ENCODE assay signal across 9 mouse cellular contexts in the genomic region with DNA sequence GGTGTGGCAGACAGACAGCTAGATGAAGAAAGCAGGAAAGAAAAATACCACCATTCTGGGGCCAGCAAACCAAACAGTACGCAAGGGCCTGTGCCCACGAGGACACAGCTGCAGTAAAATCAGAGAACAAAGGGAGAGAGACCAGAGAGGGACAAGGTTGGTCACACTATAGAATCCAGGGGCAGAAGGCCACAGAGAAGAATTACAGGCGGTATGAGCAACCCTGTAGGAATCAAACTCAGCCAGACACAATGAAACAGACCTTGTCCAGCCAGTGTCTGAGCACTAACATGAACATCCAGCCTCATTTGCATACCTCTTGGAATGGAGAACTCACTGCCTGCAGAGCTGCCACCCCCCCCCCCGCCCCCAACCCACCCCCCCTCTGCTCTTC. TPM values are rescaled to one million over a fixed set of nuclear protein-coding genes. Genes with fewer than 3 reads are reported as not detected.
DNase-seq lines count a peak whose midpoint lies in the region; ATAC-seq lines count a peak whose summit lies in the region.
"Had no signal": no experiment of that assay in that cellular context is flagged by ENCODE, and none has a peak within 500 bp of the region (broad histone marks: within the 10 kb centered on the region; RNA-seq: fewer than 3 reads in every experiment).

No protein-coding gene starts in this region.

- H3K4me2 ChIP-seq in kidney, embryonic 15.5 days: peak overlapping the region; percentile 68
- H3K4me2 ChIP-seq in forebrain, embryonic 13.5 days: peak overlapping the region; percentile 52
- H3K4me2 ChIP-seq in limb, embryonic 13.5 days (replicated peaks): peak overlapping the region; percentile 70
- H3K4me2 ChIP-seq in neural tube, embryonic 13.5 days: peak overlapping the region; percentile 52

- no peak for DNase-seq in kidney, postnatal 10 days
- no peak for DNase-seq in adrenal gland, adult 8-10 months
- no peak for DNase-seq in retina, embryonic 14.5 days (ENCODE audit: low spot score)
- no peak for DNase-seq in left cerebral cortex, postnatal 10 days (ENCODE audit: extremely low spot score in 1 of 2, low spot score in 2 of 2)
- DNase-seq: gastrocnemius, adult 2 months had no signal

- 22% methylated on average over 4 of the region's 4 CpGs for WGBS in kidney, embryonic 15.5 days
- WGBS in forebrain, embryonic 13.5 days: 5% methylated on average over 4 of the region's 4 CpGs
- WGBS in limb, embryonic 13.5 days: 16% methylated on average over 4 of the region's 4 CpGs
- WGBS in neural tube, embryonic 13.5 days: 13% methylated on average over 3 of the region's 4 CpGs

- intact Hi-C loops in left cerebral cortex, postnatal 10 days (cut with DNase I): no loop called here

- no peak overlapping the region for H3K27ac ChIP-seq in kidney, embryonic 15.5 days
- H3K27ac ChIP-seq in forebrain, embryonic 13.5 days: peak overlapping the region; percentile 99
- no peak overlapping the region for H3K27ac ChIP-seq in limb, embryonic 13.5 days
- H3K27ac ChIP-seq in neural tube, embryonic 13.5 days (replicated peaks): peak overlapping the region; percentile 97
- H3K27ac ChIP-seq: gastrocnemius, adult 2 months had no signal

- no peaks in the 10 kb centered on the region for H3K36me3 ChIP-seq in kidney, embryonic 15.5 days
- peaks cover 41% of the 10 kb centered on the region for H3K36me3 ChIP-seq in forebrain, embryonic 13.5 days (ENCODE audit: poor library complexity, severe bottlenecking)
- H3K36me3 ChIP-seq in limb, embryonic 13.5 days: no peaks in the 10 kb centered on the region
- peaks cover 20% of the 10 kb centered on the region for H3K36me3 ChIP-seq in neural tube, embryonic 13.5 days

- H3K9me3 ChIP-seq in kidney, embryonic 15.5 days (replicated peaks): no peaks in the 10 kb centered on the region
- H3K9me3 ChIP-seq in forebrain, embryonic 13.5 days (replicated peaks): no peaks in the 10 kb centered on the region
- no peaks in the 10 kb centered on the region for H3K9me3 ChIP-seq in limb, embryonic 13.5 days
- H3K9me3 ChIP-seq in neural tube, embryonic 13.5 days: no peaks in the 10 kb centered on the region

- H3K4me1 ChIP-seq in kidney, embryonic 15.5 days: peaks cover 29% of the 10 kb centered on the region
- peaks cover 84% of the 10 kb centered on the region for H3K4me1 ChIP-seq in forebrain, embryonic 13.5 days
- peaks cover 25% of the 10 kb centered on the region for H3K4me1 ChIP-seq in limb, embryonic 13.5 days
- H3K4me1 ChIP-seq in neural tube, embryonic 13.5 days (replicated peaks): peaks cover 85% of the 10 kb centered on the region

- peak overlapping the region; percentile 33; the same call in 1 of the 2 replicates for H3K4me3 ChIP-seq in kidney, embryonic 15.5 days (replicated peaks)
- peak overlapping the region; percentile 26 for H3K4me3 ChIP-seq in forebrain, embryonic 13.5 days
- H3K4me3 ChIP-seq in limb, embryonic 13.5 days: peak overlapping the region; percentile 35
- H3K4me3 ChIP-seq in neural tube, embryonic 13.5 days: peak overlapping the region; percentile 18; the same call in 1 of the 2 replicates

- H3K9ac ChIP-seq in kidney, embryonic 15.5 days: no peak overlapping the region
- peak overlapping the region; percentile 67 for H3K9ac ChIP-seq in forebrain, embryonic 13.5 days
- H3K9ac ChIP-seq in limb, embryonic 13.5 days: no peak overlapping the region
- peak overlapping the region; percentile 64 for H3K9ac ChIP-seq in neural tube, embryonic 13.5 days

- H3K27me3 ChIP-seq in kidney, embryonic 15.5 days: peaks cover 29% of the 10 kb centered on the region
- H3K27me3 ChIP-seq in forebrain, embryonic 13.5 days: no peaks in the 10 kb centered on the region
- H3K27me3 ChIP-seq in limb, embryonic 13.5 days: peaks cover 43% of the 10 kb centered on the region
- no peaks in the 10 kb centered on the region for H3K27me3 ChIP-seq in neural tube, embryonic 13.5 days

- peak; percentile 13; the same call in 1 of the 2 replicates for ATAC-seq in kidney, embryonic 15.5 days (replicated peaks; ENCODE audit: low FRiP score)
- ATAC-seq in forebrain, embryonic 13.5 days: no peak
- no peak for ATAC-seq in limb, embryonic 13.5 days (ENCODE audit: low FRiP score, low read depth)
- ATAC-seq in neural tube, embryonic 13.5 days (ENCODE audit: low read depth): peak; percentile 17; the same call in 1 of the 2 replicates

RNA-seq across cellular contexts. Expression of gene Igfbpl1, which starts 7.9 kb away (rescaled TPM):
- polyA plus RNA-seq in kidney, embryonic 15.5 days (2015; fragmentation: Nextera tagmentation; extraction: Ambion mirVana): 0.06 and 0.10 TPM in 2 replicates
- 78.5 and 86.8 TPM in 2 replicates for polyA plus RNA-seq in forebrain, embryonic 13.5 days (2015; fragmentation: Nextera tagmentation; extraction: Ambion mirVana)
- 0.25 and 0.47 TPM in 2 replicates for polyA plus RNA-seq in limb, embryonic 13.5 days (2015; fragmentation: Nextera tagmentation; extraction: Ambion mirVana)
- 62.8 and 63.8 TPM in 2 replicates for polyA plus RNA-seq in neural tube, embryonic 13.5 days (2015; fragmentation: Nextera tagmentation; extraction: Ambion mirVana)
- total RNA-seq in adrenal gland, adult 8-10 months (2022): under 1 TPM; 0.20 to 0.67 (median 0.26) TPM
- total RNA-seq in left cerebral cortex, postnatal 10 days (2021): 1 to 10 TPM; 2.6 to 2.9 TPM
- total RNA-seq: gastrocnemius, adult 2 months had no signal

RNA-seq across cellular contexts. Expression of gene Aldh1b1, which starts 20.0 kb away (rescaled TPM):
- 10.8 and 11.2 TPM in 2 replicates for polyA plus RNA-seq in kidney, embryonic 15.5 days (2015; fragmentation: Nextera tagmentation; extraction: Ambion mirVana)
- polyA plus RNA-seq in forebrain, embryonic 13.5 days (2015; fragmentation: Nextera tagmentation; extraction: Ambion mirVana): 14.7 and 17.6 TPM in 2 replicates
- polyA plus RNA-seq in limb, embryonic 13.5 days (2015; fragmentation: Nextera tagmentation; extraction: Ambion mirVana): 1.9 and 2.2 TPM in 2 replicates
- 14.8 and 16.5 TPM in 2 replicates for polyA plus RNA-seq in neural tube, embryonic 13.5 days (2015; fragmentation: Nextera tagmentation; extraction: Ambion mirVana)
- 10 to 100 TPM; 39.2 to 46.2 (median 41.9) TPM for total RNA-seq in adrenal gland, adult 8-10 months (2022)
- total RNA-seq in left cerebral cortex, postnatal 10 days (2021): 10 to 100 TPM; 17.7 to 18.3 TPM

RNA-seq across cellular contexts. Expression of gene Stra6l, which starts 29.7 kb away (rescaled TPM):
- 0.57 and 0.84 TPM in 2 replicates for polyA plus RNA-seq in kidney, embryonic 15.5 days (2015; fragmentation: Nextera tagmentation; extraction: Ambion mirVana)
- polyA plus RNA-seq in forebrain, embryonic 13.5 days (2015; fragmentation: Nextera tagmentation; extraction: Ambion mirVana): 1.1 and 1.5 TPM in 2 replicates
- polyA plus RNA-seq in limb, embryonic 13.5 days (2015; fragmentation: Nextera tagmentation; extraction: Ambion mirVana): 0.67 and 1.3 TPM in 2 replicates
- 4.5 and 4.7 TPM in 2 replicates for polyA plus RNA-seq in neural tube, embryonic 13.5 days (2015; fragmentation: Nextera tagmentation; extraction: Ambion mirVana)
- total RNA-seq in adrenal gland, adult 8-10 months (2022): under 1 TPM; 0.31 to 0.58 (median 0.49) TPM
- total RNA-seq in left cerebral cortex, postnatal 10 days (2021): not detected
- total RNA-seq: gastrocnemius, adult 2 months had no signal

Comparison
In these comparisons a context has a peak if more than half of its experiments do, and no peak if none do; other contexts are left out.
1. ATAC-seq: peak in kidney, embryonic 15.5 days (single experiment) and neural tube, embryonic 13.5 days (single experiment); none in forebrain, embryonic 13.5 days (single experiment) and limb, embryonic 13.5 days (single experiment).
2. H3K27ac ChIP-seq: peak in forebrain, embryonic 13.5 days (single experiment) and neural tube, embryonic 13.5 days (single experiment); none in kidney, embryonic 15.5 days (single experiment) and limb, embryonic 13.5 days (single experiment).
3. H3K9ac ChIP-seq: peak in forebrain, embryonic 13.5 days (single experiment) and neural tube, embryonic 13.5 days (single experiment); none in kidney, embryonic 15.5 days (single experiment) and limb, embryonic 13.5 days (single experiment).
4. RNA of gene Igfbpl1, which starts 7.9 kb away (polyA plus RNA-seq): 78.5 to 86.8 TPM in forebrain, embryonic 13.5 days and 62.8 to 63.8 TPM in neural tube, embryonic 13.5 days; 0.25 to 0.47 TPM in limb, embryonic 13.5 days and 0.06 to 0.10 TPM in kidney, embryonic 15.5 days; every median in the first group is over 10 times any median in the second.
5. Peak in every context shown above with its lines, with median percentiles within 50 percentile points of each other: H3K4me2 ChIP-seq and H3K4me3 ChIP-seq.